Mouse (Mus musculus) testis, adult 2 months (tissue): ENCODE data around the gene Bmpr1b. TPM values are rescaled to one million over a fixed set of nuclear protein-coding genes. Genes with fewer than 3 reads are reported as not detected.

Experiments
- H3K27ac ChIP-seq: fragments of 200-500 bp; 2 replicates; pipeline ENCODE4 v1.5.1; 2012; ENCODE audit warnings: low read depth, low read length; ENCODE audit not compliant: control insufficient read depth, insufficient read depth
- H3K27me3 ChIP-seq: fragments of 200-500 bp; 2 replicates; pipeline ENCODE4 v1.6.1; 2012; ENCODE audit warnings: mild to moderate bottlenecking, low read length, moderate library complexity; ENCODE audit not compliant: control insufficient read depth, insufficient read depth
- H3K36me3 ChIP-seq: fragments of 200-500 bp; 2 replicates; pipeline ENCODE4 v1.6.1; 2012; ENCODE audit warnings: mild to moderate bottlenecking, low read length; ENCODE audit not compliant: control insufficient read depth, insufficient read depth
- H3K4me1 ChIP-seq: fragments of 200-500 bp; 2 replicates; pipeline ENCODE4 v1.6.1; 2012; ENCODE audit warnings: low read length; ENCODE audit not compliant: control insufficient read depth, insufficient read depth
- H3K4me3 ChIP-seq: fragments of 200-500 bp; 2 replicates; pipeline ENCODE4 v1.5.1; 2012; ENCODE audit warnings: low read depth, mild to moderate bottlenecking, low read length, moderate library complexity, mixed read lengths; ENCODE audit not compliant: control insufficient read depth
- CTCF ChIP-seq: fragments of 200-500 bp; IDR thresholded peaks from 2 replicates; pipeline ENCODE4 v1.5.1; 2012; ENCODE audit warnings: low read depth, mild to moderate bottlenecking, inconsistent platforms, low read length, moderate library complexity; ENCODE audit not compliant: control insufficient read depth, insufficient read depth, insufficient replicate concordance
- POLR2A ChIP-seq: fragments of 200-500 bp; IDR thresholded peaks from 2 replicates; pipeline ENCODE4 v1.6.1; 2012; ENCODE audit warnings: low read depth, mild to moderate bottlenecking, inconsistent platforms, low read length, moderate library complexity; ENCODE audit not compliant: control insufficient read depth
- polyA plus RNA-seq: library from polyadenylated mRNA; depleted of rRNA; stranded (reverse); fragments of >200 nt; gene quantifications from 2 replicates; pipeline ENCODE4 v1.2.3, GENCODE M21; 2012

Bmpr1b gene
- polyA plus RNA-seq, 1 experiment: 0.10 TPM

DNA sequence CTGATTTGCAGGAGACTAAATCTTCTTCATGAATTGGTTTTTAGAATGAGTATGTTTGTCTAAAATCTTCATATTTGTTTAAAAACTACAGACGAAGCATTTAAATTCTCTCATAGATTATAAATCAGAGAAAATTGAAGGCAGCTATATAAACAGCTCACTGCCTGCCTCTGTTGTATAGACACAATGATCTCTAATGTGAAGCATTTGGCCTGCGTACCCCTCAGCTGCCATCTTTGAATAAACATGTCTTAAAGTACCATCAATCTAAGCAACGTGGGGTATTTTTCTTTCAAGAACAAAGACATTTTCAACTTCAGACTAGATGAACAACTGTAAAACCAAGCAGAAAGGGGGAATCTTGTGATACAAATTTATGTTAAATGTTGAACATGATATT is 109.3 kb downstream of the Bmpr1b start:
- Histone ChIP-seq H3K27me3 (no peaks in the 10 kb centered on the region), H3K4me1 (no peaks in the 10 kb centered on the region), H3K4me3 (no peak overlapping the region), H3K36me3 (no peaks in the 10 kb centered on the region), H3K27ac (no peak overlapping the region)
- TF ChIP-seq CTCF (no peak), POLR2A (no peak)

DNA sequence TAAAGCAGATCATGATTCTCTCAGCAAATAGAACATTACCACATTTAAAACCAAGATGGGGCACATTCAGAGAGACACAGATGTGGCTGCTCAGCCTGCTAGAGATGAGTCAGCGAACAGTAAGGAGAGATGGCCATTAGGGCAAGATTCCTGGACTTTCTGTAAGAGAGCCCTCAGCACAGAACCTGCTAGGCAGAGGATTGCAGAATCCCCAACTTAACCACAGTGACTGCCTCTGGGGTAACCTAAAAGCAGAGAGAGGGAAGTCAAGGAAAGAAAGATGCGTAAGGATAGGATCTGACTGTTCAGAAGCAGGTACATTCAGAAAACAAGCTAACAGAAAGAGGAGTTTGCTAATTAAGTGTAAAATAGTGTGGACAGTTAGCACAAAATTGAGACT is 118.5 kb downstream of the Bmpr1b start:
- no peak for TF ChIP-seq POLR2A
- TF ChIP-seq CTCF: no peak
- Histone ChIP-seq H3K4me3 (no peak overlapping the region), H3K4me1 (no peaks in the 10 kb centered on the region), H3K27me3 (no peaks in the 10 kb centered on the region), H3K27ac (no peak overlapping the region), H3K36me3 (no peaks in the 10 kb centered on the region)

GRCm38 (mm10) chr3:142049610-142050009 is 119.6 kb downstream of the Bmpr1b start:
- H3K36me3 ChIP-seq: no peaks in the 10 kb centered on the region
- no peak overlapping the region for H3K27ac ChIP-seq
- no peak overlapping the region for H3K4me3 ChIP-seq
- no peaks in the 10 kb centered on the region for H3K4me1 ChIP-seq
- TF ChIP-seq CTCF: no peak
- no peak for TF ChIP-seq POLR2A
- H3K27me3 ChIP-seq: no peaks in the 10 kb centered on the region

- H3K4me1 ChIP-seq: no peaks in the 10 kb centered on the region
- H3K27me3 ChIP-seq: no peaks in the 10 kb centered on the region
- H3K4me3 ChIP-seq: no peak overlapping the region
- no peaks in the 10 kb centered on the region for H3K36me3 ChIP-seq
- no peak overlapping the region for H3K27ac ChIP-seq
- TF ChIP-seq POLR2A: no peak
- no peak for TF ChIP-seq CTCF
Measured at GRCm38 (mm10) chr3:142049093-142049492, 120.1 kb downstream of the Bmpr1b start.

- no peak for TF ChIP-seq POLR2A
- TF ChIP-seq CTCF: no peak
- Histone ChIP-seq H3K27ac (no peak overlapping the region), H3K4me1 (no peaks in the 10 kb centered on the region), H3K36me3 (no peaks in the 10 kb centered on the region), H3K4me3 (no peak overlapping the region), H3K27me3 (no peaks in the 10 kb centered on the region)
Measured at GRCm38 (mm10) chr3:142048493-142048892, 120.7 kb downstream of the Bmpr1b start.

- H3K4me3 ChIP-seq: no peak overlapping the region
- H3K4me1 ChIP-seq: no peaks in the 10 kb centered on the region
- H3K36me3 ChIP-seq: no peaks in the 10 kb centered on the region
- TF ChIP-seq POLR2A (no peak), CTCF (no peak)
- H3K27ac ChIP-seq: no peak overlapping the region
- H3K27me3 ChIP-seq: no peaks in the 10 kb centered on the region
Measured at GRCm38 (mm10) chr3:142043463-142043862, 125.8 kb downstream of the Bmpr1b start.

- Histone ChIP-seq H3K4me3 (no peak overlapping the region), H3K36me3 (no peaks in the 10 kb centered on the region), H3K4me1 (no peaks in the 10 kb centered on the region), H3K27me3 (no peaks in the 10 kb centered on the region), H3K27ac (no peak overlapping the region)
- TF ChIP-seq POLR2A (no peak), CTCF (no peak)
Measured at GRCm38 (mm10) chr3:142043006-142043405, 126.2 kb downstream of the Bmpr1b start.

DNA sequence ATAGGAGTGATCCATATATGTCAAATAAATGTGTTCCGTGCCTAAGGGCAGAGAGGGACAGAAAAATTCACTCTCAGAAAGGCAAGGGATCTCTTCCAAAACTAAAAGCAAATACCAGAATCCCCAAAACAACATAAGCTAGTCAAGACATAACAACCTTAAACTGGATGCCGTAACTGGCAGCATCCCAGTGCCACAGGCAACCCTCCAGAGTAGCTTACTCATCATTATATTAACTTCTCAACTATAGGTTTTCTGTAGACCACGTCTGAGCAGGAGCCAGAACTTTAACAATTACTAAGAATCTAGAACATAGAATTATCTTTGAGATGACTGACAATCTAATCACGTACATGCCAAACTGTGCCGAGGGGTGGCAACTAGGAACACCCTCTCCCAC is 128.9 kb downstream of the Bmpr1b start:
- no peak for TF ChIP-seq POLR2A
- H3K27ac ChIP-seq: no peak overlapping the region
- H3K4me3 ChIP-seq: no peak overlapping the region
- H3K36me3 ChIP-seq: no peaks in the 10 kb centered on the region
- no peaks in the 10 kb centered on the region for H3K4me1 ChIP-seq
- H3K27me3 ChIP-seq: no peaks in the 10 kb centered on the region
